Mouse (Mus musculus): ENCODE measurements around the gene Togaram2.

Togaram2 gene

DNA sequence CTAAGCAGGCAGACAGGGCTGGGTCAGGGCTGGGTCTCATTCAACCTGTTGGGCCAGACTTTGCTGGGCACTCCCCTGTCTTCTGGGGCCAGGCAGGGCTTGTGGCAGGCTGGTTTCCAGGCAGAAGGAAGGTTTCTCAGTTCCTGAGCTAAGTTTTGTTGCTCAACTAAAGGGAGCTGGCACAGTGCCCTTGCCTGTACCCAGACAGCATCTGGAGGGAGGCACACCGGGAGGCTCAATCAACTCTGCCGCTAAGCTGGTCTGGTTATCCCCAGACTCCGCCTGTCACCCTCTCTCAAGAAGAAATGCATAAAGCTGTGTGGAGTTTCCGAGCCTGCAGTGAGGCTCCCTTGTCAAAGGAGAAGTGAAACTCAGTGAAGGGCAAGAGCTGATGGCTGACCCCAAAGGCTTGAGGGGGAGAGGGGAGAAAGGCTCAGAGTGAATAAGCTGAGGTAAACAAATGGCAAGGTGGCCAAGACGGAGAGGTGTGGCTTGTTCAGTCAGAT lies 11.1 kb downstream of the Togaram2 start:
- no peak for DNase-seq

DNA sequence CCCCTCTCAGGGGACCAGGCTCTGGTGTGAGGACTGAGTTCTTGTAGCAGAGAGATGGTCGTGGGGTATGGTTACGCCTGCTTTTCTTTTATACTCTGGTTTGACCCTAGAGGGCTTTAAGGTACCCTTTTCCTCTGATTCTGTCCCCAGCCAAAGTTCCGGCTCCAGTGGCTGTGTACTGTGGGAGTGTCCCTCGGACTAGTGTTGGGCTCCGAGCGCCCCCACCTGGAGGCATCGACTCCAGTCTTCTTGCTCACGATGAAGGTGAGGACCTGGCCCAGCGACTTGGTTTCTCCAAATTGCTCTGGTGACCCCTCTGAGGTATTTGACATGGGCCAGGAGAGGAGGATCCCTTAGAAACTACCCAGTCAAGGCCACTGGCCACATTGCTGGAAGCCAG lies 14.4 kb downstream of the Togaram2 start:
- no peak for DNase-seq

DNA sequence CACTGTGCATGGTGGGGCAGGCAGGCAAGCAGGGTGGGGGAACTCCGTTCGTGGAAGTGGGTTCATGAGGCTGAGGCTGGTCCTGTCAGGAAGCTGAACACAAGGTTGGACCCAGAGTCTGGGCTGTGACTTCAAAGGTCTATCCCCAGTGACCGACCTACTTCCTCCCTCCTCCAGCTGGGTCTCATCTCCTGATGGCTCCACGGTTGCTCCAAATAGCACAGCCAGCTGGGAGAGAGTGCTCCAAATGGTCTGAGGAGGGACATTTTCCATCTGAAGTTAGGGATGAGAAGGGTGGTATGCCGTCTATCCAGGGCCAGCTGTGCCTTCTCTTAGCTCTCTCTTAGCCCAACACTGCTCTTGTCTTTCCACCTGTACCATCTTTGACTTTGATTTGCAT lies 16.8 kb downstream of the Togaram2 start:
- DNase-seq: no peak

DNA sequence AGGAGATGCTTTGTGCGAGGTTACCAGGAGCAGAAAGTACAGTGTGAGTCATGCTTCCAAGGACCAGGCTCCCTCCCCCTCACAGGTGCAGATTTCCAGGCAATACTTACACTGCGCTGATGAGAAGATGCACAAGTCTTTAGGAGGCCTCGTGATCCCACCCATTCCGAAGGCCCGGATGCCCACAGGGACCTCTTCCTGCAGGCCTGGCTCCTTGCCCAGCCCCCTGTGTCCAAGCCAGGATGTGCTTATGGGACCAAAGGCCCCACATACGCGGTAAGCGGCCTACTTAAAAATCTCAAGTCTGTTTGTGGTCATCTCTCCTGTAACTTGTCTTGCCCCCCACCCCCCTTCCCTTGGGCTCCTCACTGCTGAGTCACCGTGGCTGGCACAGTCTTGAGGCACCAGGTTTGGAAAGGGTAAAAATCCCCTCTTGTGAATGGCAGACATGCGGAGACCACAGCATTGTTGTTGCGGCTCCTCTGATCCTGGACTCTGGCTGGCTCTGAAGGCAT lies 18.4 kb downstream of the Togaram2 start:
- DNase-seq: peak; percentile 46

DNA sequence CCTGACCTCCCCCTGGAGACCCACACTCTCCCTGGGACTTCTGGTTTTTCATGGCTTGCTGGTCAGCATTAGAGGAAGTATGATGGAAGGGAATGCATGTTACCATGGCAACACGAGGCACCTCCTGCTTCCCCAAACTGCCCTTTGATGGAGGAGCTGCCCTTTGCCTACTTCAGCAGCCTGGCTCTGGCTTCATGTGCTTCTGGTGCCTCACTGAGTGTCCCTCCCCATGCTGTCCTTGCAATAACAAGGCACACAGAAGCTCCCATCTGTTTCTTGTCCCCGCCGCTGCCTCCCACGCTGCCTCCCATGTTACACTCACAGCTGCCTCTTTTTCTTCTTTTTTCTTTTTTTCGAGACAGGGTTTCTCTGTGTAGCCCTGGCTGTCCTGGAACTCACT lies 20.3 kb downstream of the Togaram2 start:
- no peak for DNase-seq

DNA sequence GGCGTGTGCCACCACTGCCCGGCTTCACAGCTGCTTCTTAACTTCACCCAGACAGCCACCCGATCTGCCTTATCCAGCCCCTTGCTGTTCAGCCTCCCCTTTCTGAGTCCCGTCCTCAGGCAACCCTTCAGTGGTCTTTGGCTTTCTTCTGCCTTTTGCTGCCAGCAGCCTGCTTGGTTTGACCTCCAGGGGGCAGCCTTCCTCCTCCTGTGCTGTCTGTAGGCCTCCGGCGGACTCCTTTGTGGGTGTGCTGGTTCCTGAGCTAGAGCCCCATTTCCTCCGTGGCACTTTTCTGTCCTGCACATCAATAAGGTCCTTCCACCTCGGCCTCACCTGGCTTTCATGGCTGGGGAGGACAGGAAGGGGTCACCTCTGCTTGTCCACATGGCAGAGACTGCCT lies 20.7 kb downstream of the Togaram2 start:
- DNase-seq: no peak

DNA sequence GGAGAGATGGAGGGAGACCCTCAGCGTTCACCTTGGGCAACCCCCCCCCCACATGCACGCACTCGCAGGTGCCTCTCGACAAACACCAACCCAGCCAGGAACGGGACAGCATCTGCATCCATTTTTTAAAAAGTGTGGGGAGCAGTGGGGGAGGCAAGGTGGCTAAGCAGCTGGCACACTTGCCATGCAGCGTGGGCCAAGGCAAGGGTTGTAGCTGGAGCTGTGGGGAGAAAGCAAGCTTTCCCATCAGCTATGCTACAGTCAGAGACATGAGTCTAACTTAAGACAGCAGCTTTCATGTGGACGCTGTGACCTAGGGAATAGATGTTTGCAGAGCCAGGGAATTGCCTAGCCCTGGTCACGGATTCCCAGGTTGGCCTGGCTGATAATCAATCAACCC lies 22.1 kb downstream of the Togaram2 start:
- no peak for DNase-seq

DNA sequence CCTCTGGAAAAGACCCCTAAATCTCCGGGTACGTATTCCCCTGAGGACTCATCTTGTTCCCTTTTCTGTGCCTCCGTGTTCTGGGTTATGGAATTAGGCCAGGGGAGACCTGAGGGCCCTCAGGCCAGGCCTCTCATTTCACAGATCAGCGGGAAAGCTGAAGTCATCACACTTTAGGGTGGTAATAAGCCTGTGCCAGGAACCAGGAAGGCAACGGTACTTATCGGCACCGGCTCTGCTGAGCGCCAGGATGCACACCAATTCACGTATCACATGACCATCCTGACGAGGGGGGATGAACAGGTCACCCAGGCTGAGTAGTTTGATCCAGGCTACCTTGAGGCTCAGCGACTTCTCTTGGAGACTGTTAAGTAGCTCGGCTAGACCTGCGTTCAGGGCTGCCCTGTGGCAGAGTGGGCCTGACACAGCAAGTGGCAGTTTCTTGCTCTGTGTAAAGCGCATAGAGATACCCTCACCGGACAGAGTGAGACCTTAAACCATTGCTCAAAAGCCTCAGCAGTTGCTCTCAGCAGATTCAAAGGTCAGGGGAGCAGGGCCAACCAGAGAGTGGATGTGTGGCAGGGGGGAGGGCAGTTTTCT lies 22.8 kb downstream of the Togaram2 start:
- no peak for DNase-seq

DNA sequence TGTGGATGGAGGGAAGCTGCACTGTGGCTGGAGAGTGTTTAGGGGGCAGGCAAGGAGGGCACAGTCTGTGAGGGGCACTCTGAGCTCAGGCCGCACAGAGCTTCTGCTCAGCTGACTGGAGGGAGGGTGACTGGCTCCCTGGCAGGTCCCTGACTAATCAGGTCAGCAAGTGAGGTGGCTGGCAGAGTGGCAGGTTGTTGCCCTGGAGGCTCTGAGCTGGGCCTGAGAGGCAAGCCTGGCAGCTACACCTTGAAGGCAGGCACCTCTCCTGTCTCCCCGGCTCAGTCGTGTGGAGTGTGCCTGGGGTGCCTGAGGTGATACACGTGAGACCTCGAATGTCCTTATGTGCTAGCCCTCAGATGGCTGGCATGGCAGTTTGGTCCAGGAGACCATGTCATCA lies 23.3 kb downstream of the Togaram2 start:
- no peak for DNase-seq

DNA sequence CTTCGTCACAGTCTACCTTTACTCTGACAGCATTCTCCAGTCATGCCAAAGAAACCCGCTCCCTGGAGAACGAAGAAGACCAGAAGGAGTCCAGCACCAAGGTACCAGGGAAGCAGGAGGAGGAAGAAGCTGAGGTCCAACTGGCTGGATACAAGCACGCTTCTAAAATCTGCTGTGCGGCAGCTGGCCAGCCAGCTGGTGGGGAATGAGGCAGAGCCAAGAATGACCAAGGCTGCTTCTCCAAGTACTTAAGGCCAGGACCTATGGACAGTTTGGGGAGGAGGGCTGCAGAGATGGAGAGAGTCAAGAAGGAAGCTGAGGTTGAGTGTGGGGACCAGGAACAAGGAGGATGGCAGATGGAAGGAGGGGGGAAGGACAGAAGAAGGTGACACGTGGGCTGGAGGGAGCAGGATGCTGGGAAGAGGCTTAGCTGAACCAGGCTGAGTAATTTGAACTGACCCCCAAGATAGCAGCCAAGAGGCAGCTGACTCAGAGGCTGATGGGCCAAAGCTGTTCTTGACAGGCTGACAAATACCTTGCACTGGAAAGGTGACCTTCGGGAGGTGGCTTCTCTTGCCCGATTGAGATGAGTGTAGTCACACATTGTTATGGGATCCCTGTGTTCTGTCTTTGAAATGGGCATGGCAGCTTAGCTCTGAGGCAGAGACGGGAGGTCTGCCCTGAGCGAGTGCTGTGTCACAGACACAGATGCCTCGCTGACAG lies 25.0 kb downstream of the Togaram2 start:
- DNase-seq: no peak

DNA sequence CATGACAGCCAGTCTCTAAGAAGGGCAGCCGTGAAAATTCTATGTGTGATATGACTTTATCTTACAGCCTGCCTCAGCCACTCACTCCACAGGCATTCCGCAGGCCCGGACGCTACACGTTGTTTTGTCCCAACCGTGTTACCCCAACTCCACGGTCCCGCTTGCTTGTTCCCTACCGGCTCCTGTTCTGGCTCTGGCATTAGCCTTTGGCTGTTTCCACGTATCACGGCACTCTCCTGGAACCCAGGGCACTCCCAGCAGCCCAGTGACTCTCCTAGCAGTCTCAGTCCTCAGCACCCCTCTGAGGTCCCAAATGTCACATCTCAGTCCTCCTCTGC lies 25.5 kb downstream of the Togaram2 start:
- DNase-seq: no peak

DNA sequence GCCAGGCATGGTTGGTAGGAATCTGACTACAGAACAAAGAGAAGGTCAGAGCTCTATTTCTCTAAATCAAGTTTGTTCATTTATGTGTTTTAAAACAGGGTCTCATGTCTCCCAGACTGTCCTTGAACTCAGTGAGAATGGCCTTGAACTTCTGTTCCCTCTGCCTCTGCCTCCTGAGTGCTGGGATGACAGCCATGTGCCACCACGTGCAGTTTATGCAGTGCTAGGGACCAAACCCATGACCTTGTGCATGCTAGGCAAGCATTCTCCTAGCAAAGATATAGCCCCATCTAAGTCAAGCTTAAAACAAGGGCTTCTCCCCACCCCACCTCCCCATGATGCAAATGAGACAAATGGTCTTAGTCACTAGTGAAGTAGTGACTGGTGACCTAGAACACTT lies 32.1 kb downstream of the Togaram2 start:
- DNase-seq: no peak

DNA sequence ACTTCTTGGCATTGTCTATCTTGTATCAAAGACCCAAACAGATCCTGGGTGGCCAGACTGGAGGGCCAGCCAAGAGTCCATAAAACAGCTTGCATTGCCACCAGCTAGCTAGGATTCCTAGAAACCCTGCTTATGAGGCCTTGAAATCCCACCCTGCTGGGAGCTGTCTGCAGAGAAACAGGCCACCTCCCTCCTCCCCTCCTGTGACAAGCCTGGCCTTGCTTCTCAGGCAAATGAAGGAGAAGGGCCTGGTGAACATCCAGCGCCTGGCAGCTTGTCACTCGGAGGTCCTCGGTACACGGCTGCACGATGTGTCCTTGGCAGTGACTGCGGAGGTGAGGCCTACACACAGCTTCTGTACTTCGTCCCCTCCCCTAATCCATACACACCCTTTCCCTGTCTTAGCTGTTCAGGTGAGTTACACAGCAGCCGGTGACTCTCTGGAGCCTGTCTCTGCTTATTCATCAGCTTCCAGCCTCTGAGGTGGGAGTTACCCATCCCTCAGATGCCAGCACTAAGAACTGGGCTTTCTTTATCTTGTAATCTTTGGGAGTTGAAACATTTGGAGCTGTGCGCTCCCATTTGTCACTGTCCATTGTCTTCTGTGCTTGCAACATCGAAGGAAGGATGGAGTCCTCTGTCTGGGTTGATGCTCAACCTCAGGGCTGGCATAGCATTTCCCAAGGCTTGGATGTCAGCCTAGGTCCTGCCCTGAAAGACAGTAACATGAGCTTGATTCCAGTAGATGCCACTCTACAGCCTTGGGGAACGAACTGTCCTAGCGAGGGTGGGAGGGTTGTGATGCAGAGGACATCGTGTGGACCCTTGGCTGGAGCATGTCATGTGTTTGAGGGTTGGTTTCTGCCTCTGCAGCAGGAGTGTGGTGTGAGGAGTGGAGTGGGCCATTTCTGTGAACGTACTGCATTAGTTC lies 32.8 kb downstream of the Togaram2 start:
- no peak for DNase-seq

DNA sequence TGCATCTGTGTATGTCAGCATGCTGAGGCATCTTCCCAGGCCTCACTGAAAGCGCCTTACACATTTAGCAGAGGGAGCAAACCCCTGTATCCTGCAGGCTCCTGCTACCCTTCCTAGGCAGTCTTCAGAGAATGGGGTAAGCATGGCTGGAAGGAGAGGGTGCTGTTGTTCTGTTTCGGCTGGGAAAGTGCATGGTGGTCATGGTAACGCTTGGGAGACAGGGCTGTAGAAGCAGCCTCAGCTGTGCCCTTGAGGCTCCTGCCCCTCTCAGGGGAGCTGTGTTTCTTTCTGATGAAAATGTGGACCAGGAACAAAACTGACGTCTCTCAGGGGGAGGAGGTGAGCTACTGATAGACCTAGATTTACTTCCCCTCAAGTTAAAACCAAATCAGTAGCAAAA lies 34.7 kb downstream of the Togaram2 start:
- no peak for DNase-seq

DNA sequence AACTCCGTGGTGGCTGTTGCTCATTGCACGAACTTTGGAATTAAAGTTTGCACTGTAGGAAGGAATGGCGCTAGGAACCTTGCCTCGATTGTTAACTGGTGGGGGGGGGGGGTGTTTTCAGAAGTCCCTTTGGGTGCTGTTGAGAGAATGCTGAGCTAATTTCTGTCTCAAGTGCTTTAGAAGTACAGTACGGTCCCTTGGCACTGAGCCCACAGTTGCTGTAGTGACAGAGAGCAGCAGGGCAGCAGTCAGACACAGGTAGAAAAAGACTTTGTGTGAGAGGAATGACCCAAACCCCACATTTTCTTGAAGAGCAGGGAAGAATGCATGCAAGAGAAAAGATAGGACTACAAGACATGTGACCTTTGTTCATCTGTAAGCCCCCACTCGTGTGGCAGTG lies 39.2 kb downstream of the Togaram2 start:
- peak; percentile 33 for DNase-seq

DNA sequence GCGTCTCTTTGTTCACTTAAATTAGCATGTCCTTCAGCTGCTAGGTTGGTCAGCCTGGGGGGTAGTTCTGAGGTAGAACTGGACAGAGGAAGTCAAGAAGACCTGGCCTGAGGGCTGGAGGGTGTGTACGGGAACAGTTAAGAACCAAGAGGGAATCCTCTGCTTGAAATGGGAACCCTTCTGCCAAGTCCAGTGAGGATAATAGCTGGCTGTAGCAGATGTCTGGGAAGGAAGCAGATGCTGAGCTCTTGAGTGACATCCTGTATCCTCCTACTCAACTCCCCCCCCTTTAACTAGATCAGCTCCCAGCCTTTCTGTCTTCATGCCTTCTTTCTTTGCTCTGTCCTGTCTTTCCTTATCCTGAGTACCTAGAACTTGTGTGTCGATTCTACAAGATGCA lies 42.0 kb downstream of the Togaram2 start:
- no peak for DNase-seq

DNA sequence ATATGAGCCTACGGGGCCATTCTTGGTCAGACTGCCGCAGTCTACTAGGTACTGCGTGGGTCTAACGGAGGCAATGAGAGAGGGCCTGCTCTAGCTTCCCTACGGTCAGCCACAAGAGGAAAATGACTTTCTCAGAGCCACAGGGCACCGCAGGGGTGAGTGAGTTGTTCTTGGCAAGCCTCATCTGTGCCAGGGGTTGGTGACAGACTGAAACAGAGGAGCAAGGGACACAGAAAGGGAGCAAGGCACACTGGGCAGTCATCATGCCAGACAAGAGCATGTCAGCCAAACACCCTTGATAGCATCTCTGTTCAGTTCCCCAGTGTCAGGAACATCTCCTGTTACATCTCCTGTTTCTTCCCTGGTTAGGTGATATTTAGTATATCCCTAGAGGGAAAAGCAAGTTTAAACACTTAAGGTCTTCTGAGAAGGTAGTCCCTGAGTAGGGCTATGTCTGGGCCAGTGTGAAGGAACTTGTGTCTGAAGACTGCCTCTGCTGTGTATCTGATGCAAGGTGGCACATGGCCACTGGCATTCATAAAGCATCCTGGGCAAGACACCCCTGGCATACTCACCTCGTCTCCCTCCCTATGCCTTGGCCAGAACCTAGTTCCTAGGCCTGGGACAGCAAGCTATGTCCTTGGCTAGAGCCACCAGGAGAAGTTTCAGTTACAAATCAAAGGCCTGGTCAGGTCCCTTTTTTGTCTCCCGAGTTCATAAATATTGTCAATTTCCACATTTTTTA lies 45.0 kb downstream of the Togaram2 start:
- no peak for DNase-seq

DNA sequence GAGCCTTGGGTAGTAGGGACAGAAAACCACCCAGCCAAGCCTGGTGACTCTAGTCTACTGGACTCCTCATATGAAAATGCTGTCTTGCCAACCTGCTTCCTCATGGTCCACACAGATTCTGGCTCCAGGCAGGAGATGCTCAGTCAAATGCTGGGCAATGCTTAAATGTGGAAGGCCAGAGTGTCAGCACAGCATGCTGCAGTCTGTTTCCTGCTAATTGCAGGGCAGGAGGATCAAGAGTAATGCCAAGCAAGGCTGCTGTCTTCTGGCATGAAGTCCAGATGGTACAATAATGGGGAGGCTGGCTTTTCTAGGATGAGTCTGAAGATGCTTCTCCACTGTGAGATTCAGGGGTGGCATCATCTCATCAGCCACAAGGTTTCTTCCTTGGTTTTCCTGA lies 47.4 kb downstream of the Togaram2 start:
- no peak for DNase-seq

DNA sequence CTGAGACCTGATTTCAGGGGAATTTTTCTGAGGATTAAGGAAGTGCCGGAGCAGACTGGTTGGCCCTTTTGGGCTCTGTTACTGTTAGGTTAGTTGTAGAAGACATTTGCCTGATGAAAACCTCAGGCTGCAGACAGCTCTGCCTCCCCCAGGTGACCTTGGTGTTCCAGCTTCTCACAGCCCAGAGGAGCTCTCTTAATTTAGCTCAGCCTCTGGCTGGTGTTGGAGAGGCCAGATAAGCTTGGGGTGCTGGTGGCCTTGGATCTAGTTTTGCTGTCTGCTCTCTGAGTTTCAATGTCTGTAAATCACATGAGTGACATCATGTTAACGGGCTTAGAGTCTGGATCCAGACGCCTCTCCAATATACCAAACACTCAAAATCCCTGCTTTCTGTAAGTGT lies 48.0 kb downstream of the Togaram2 start:
- DNase-seq: no peak

DNA sequence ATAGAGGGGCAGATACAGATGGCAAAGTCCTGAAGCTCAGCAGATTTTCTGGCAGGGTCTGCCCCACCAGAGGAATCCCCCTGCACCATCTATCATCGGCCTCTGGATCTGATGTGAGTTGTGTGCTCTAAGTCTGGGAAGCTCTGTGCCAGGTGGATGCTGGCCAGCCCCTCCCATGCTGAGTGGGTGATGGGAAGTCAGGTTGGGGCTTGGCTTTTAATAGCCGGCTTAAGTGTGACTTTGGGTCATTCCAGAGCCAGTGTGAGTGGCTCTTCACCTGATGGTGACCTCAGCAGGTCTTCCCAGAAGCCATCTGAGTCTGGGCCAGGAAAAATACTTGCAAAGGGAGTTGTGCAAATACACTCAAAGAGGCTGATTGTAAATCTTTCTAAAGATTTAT lies 57.6 kb downstream of the Togaram2 start:
- no peak for DNase-seq

DNA sequence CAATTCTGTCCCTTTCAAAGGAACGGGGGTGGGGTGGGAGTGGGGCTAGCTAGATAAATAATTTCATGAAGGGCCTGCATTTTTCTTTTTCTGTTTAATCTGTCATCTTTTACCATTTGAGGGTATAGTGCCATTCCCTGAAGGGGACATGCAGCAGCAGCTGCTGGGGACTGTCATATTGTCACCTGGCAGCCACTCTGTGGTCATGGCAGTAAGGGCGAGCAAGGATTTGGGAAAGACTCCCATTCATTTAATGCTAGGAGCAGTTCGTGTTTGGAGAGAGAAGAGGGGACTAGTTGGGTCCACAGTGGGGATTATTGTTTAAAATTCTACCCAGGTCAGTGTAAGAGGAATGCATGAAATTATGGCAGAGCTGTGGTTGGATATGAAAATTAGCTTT lies 63.4 kb downstream of the Togaram2 start:
- DNase-seq: no peak

DNA sequence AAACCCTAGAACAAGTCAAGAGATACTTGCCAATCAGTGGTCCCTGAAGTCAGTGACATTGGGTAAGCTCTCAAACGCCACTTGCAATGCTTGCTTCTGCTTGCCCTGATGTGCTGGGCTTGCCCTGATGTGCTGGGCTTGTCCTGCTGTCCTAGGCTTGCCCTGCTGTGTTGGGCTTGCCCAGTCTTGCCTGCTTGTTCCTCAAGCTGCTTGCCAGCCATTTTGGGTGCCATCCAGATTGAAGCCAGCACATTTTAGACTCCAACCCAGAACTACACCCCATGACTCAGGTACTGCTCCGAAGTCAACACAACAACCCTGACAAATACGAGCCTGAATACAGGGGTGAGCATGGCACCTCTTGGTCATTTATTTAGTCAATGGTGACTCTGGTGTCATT lies 69.1 kb downstream of the Togaram2 start:
- DNase-seq: no peak

DNA sequence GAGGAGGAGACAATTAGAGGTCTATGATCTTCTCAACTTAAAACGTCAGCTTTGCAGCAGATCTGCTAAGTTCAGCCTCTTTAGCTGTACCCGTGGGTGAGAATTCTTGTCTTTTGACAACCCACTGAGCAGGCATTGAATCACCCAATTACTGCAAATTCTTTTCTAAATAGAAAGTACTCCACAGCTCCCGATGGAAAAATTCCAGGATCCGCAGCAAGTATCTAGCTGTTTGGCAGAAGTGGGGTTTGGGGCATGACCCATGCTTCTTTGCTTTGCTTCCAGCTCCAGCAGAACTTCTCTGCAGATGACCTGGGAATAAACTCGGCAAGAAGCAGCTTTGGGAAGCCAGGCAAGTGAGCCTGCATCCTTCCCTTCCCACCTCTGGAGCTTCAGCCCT lies 69.9 kb downstream of the Togaram2 start:
- DNase-seq: no peak
